Mouse (Mus musculus): Measurements from ENCODE around the gene Igsf21. TPM values are rescaled to one million over a fixed set of nuclear protein-coding genes. Genes with fewer than 3 reads are reported as not detected.

The Igsf21 gene
- polyA plus RNA-seq, 1 experiment: 0.02 TPM

- H3K4me1 ChIP-seq (ENCODE audit: control insufficient read depth): no peaks in the 10 kb centered on the region
- H3K9me3 ChIP-seq (ENCODE audit: control insufficient read depth, low read length): peaks cover 15% of the 10 kb centered on the region
- TF ChIP-seq GATA1 (IDR thresholded peaks at IDR 0.05; ENCODE audit: low read length) (no peak), TAL1 (IDR thresholded peaks at IDR 0.05; ENCODE audit: low read length) (no peak)
- H3K4me3 ChIP-seq (replicated peaks): no peak overlapping the region
- H3K27me3 ChIP-seq (ENCODE audit: control insufficient read depth): no peaks in the 10 kb centered on the region
- no peaks in the 10 kb centered on the region for H3K36me3 ChIP-seq (ENCODE audit: control insufficient read depth)
Observed at GRCm38 (mm10) chr4:140205811-140206231, 40.8 kb downstream of the Igsf21 start.

GRCm38 (mm10) chr4:140204775-140205174, 41.8 kb downstream of the Igsf21 start:
- no peaks in the 10 kb centered on the region for H3K4me1 ChIP-seq (ENCODE audit: control insufficient read depth)
- H3K27me3 ChIP-seq (ENCODE audit: control insufficient read depth): no peaks in the 10 kb centered on the region
- no peak overlapping the region for H3K4me3 ChIP-seq (replicated peaks)
- H3K9me3 ChIP-seq (ENCODE audit: control insufficient read depth, low read length): peaks cover 18% of the 10 kb centered on the region
- TF ChIP-seq TAL1 (IDR thresholded peaks at IDR 0.05; ENCODE audit: low read length) (no peak), GATA1 (IDR thresholded peaks at IDR 0.05; ENCODE audit: low read length) (no peak)
- no peaks in the 10 kb centered on the region for H3K36me3 ChIP-seq (ENCODE audit: control insufficient read depth)

GRCm38 (mm10) chr4:140203696-140204272, 42.8 kb downstream of the Igsf21 start:
- TF ChIP-seq GATA1 (IDR thresholded peaks at IDR 0.05; ENCODE audit: low read length): no peak
- TF ChIP-seq TAL1 (IDR thresholded peaks at IDR 0.05; ENCODE audit: low read length): no peak
- no peaks in the 10 kb centered on the region for H3K27me3 ChIP-seq (ENCODE audit: control insufficient read depth)
- no peak overlapping the region for H3K4me3 ChIP-seq (replicated peaks)
- no peaks in the 10 kb centered on the region for H3K4me1 ChIP-seq (ENCODE audit: control insufficient read depth)
- H3K9me3 ChIP-seq (ENCODE audit: control insufficient read depth, low read length): peaks cover 18% of the 10 kb centered on the region
- H3K36me3 ChIP-seq (ENCODE audit: control insufficient read depth): no peaks in the 10 kb centered on the region

GRCm38 (mm10) chr4:140202196-140202595, 44.4 kb downstream of the Igsf21 start:
- H3K4me3 ChIP-seq (replicated peaks): no peak overlapping the region
- TF ChIP-seq TAL1 (IDR thresholded peaks at IDR 0.05; ENCODE audit: low read length) (no peak), GATA1 (IDR thresholded peaks at IDR 0.05; ENCODE audit: low read length) (no peak)
- no peaks in the 10 kb centered on the region for H3K36me3 ChIP-seq (ENCODE audit: control insufficient read depth)
- no peaks in the 10 kb centered on the region for H3K27me3 ChIP-seq (ENCODE audit: control insufficient read depth)
- no peaks in the 10 kb centered on the region for H3K4me1 ChIP-seq (ENCODE audit: control insufficient read depth)
- peaks cover 14% of the 10 kb centered on the region for H3K9me3 ChIP-seq (ENCODE audit: control insufficient read depth, low read length)

GRCm38 (mm10) chr4:140200296-140200695, 46.3 kb downstream of the Igsf21 start:
- H3K36me3 ChIP-seq (ENCODE audit: control insufficient read depth): no peaks in the 10 kb centered on the region
- H3K9me3 ChIP-seq (ENCODE audit: control insufficient read depth, low read length): peaks cover 14% of the 10 kb centered on the region
- H3K4me1 ChIP-seq (ENCODE audit: control insufficient read depth): no peaks in the 10 kb centered on the region
- H3K4me3 ChIP-seq (replicated peaks): no peak overlapping the region
- no peaks in the 10 kb centered on the region; the same call in 1 of the 2 replicates for H3K27me3 ChIP-seq (ENCODE audit: control insufficient read depth)
- TF ChIP-seq TAL1 (IDR thresholded peaks at IDR 0.05; ENCODE audit: low read length) (no peak), GATA1 (IDR thresholded peaks at IDR 0.05; ENCODE audit: low read length) (no peak)

- Histone ChIP-seq H3K9me3 (ENCODE audit: control insufficient read depth, low read length) (peaks cover 6% of the 10 kb centered on the region; the same call in 1 of the 2 replicates), H3K27me3 (ENCODE audit: control insufficient read depth) (no peaks in the 10 kb centered on the region; the same call in 1 of the 2 replicates), H3K36me3 (ENCODE audit: control insufficient read depth) (no peaks in the 10 kb centered on the region), H3K4me1 (ENCODE audit: control insufficient read depth) (peaks cover 6% of the 10 kb centered on the region; the same call in 1 of the 2 replicates), H3K4me3 (replicated peaks) (no peak overlapping the region)
- TF ChIP-seq TAL1 (IDR thresholded peaks at IDR 0.05; ENCODE audit: low read length) (no peak), GATA1 (IDR thresholded peaks at IDR 0.05; ENCODE audit: low read length) (no peak)
Observed at GRCm38 (mm10) chr4:140196717-140197116, 49.9 kb downstream of the Igsf21 start.

GRCm38 (mm10) chr4:140192276-140193002, 54.1 kb downstream of the Igsf21 start:
- Histone ChIP-seq H3K4me1 (ENCODE audit: control insufficient read depth) (peaks cover 30% of the 10 kb centered on the region), H3K9me3 (ENCODE audit: control insufficient read depth, low read length) (peaks cover 3% of the 10 kb centered on the region; the same call in 1 of the 2 replicates), H3K36me3 (ENCODE audit: control insufficient read depth) (no peaks in the 10 kb centered on the region), H3K4me3 (replicated peaks) (no peak overlapping the region), H3K27me3 (ENCODE audit: control insufficient read depth) (no peaks in the 10 kb centered on the region; the same call in 1 of the 2 replicates)
- no peak for TF ChIP-seq GATA1 (IDR thresholded peaks at IDR 0.05; ENCODE audit: low read length)
- TF ChIP-seq TAL1 (IDR thresholded peaks at IDR 0.05; ENCODE audit: low read length): no peak

GRCm38 (mm10) chr4:140189601-140190000, 57.0 kb downstream of the Igsf21 start:
- Histone ChIP-seq H3K36me3 (ENCODE audit: control insufficient read depth) (no peaks in the 10 kb centered on the region), H3K4me1 (ENCODE audit: control insufficient read depth) (peaks cover 50% of the 10 kb centered on the region), H3K9me3 (ENCODE audit: control insufficient read depth, low read length) (peaks cover 3% of the 10 kb centered on the region; the same call in 1 of the 2 replicates), H3K4me3 (replicated peaks) (no peak overlapping the region), H3K27me3 (ENCODE audit: control insufficient read depth) (no peaks in the 10 kb centered on the region)
- TF ChIP-seq TAL1 (IDR thresholded peaks at IDR 0.05; ENCODE audit: low read length) (no peak), GATA1 (IDR thresholded peaks at IDR 0.05; ENCODE audit: low read length) (no peak)

- Histone ChIP-seq H3K27me3 (ENCODE audit: control insufficient read depth) (no peaks in the 10 kb centered on the region), H3K9me3 (ENCODE audit: control insufficient read depth, low read length) (peaks cover 3% of the 10 kb centered on the region; the same call in 1 of the 2 replicates), H3K4me3 (replicated peaks) (no peak overlapping the region), H3K4me1 (ENCODE audit: control insufficient read depth) (peaks cover 50% of the 10 kb centered on the region), H3K36me3 (ENCODE audit: control insufficient read depth) (no peaks in the 10 kb centered on the region)
- TF ChIP-seq TAL1 (IDR thresholded peaks at IDR 0.05; ENCODE audit: low read length) (peak; percentile 37; the same call in 1 of the 3 replicates), GATA1 (IDR thresholded peaks at IDR 0.05; ENCODE audit: low read length) (peak; percentile 57)
Observed at GRCm38 (mm10) chr4:140188626-140189025, 58.0 kb downstream of the Igsf21 start.
